Comparison of ENCODE assay signal across 8 mouse cellular contexts in the genomic region with DNA sequence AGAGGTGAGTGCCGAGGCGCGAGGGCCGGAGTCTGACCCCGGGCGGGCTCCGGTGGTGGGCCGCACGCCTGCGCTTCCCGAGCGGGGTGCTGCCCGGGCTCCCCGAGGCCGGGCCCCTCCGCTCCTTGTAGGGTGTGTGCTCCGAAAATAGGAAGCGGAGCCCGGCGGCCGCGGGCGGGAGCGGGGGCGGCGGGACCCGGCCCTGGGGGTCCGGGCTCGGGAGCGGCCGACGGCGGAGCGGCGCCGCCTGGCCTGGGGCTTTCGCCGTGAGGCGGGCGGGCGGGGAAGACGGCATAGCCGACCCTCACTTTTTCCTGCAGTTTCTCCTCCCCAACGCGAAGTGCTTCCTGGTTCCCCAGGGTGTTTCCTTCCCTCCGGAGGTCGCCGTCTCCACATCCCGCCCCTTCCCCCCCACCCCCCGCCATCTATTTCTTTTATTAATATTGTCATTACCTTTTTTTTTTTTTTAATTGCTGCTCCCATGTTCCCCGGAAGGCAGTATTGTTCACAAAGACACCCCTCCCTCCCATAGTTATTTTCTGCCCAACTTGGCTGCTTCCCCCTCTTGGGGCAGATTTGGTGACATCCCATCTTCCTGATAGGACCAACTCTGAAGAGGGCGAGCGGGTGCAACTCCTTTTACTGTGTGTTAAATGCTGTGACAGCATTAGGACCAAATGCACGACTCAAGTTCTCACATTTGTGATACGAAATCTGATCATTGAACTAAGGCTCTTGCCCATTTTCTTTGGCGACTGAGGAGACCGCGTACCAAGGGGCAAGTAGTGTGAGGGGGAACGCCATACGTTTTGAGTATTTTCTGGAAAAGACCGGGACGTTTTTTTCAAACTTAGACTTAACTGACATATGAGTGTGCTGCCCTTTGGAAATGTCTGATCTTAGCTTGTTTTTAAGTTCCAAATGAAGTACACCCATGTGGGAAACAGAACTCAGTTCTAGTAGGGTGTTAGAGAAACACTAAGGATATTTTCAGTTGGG. TPM values are rescaled to one million over a fixed set of nuclear protein-coding genes. Genes with fewer than 3 reads are reported as not detected.
A peak's percentile ranks its signal among the peaks of the same experiment; 100 is the strongest.
DNase-seq lines count a peak whose midpoint lies in the region; ATAC-seq lines count a peak whose summit lies in the region.

No protein-coding gene starts in this region.

- H3K4me3 ChIP-seq in forebrain, embryonic 13.5 days: peak overlapping the region; percentile 83
- H3K4me3 ChIP-seq in macrophage (ENCODE audit: inconsistent target): peak overlapping the region; percentile 49

- peaks cover 16% of the 10 kb centered on the region for H3K4me1 ChIP-seq in forebrain, embryonic 13.5 days

- H3K4me2 ChIP-seq in forebrain, embryonic 13.5 days: peak overlapping the region; percentile 77

- WGBS in forebrain, embryonic 13.5 days: under 1% methylated on average over 22 of the region's 62 CpGs
- WGBS in macrophage (ENCODE audit: missing documents): under 1% methylated on average over 20 of the region's 62 CpGs

- 0 out of 2 replicates have a peak, but pooled peaks cover 4% of the 10 kb centered on the region for H3K9me3 ChIP-seq in forebrain, embryonic 13.5 days (replicated peaks)

- H3K79me2 ChIP-seq in macrophage (ENCODE audit: inconsistent target): peaks cover 51% of the 10 kb centered on the region

- H3K36me3 ChIP-seq in forebrain, embryonic 13.5 days (ENCODE audit: poor library complexity, severe bottlenecking): no peaks in the 10 kb centered on the region
- no peaks in the 10 kb centered on the region for H3K36me3 ChIP-seq in macrophage (ENCODE audit: inconsistent target)

- DNase-seq in layer of hippocampus, adult 11-12 months (ENCODE audit: low spot score): peak; percentile 51
- DNase-seq in layer of hippocampus, adult 9-10 months (ENCODE audit: low spot score): no peak
- peak; percentile 47 for DNase-seq in c-Kit-positive CD71-positive TER-119-positive erythroid progenitor cells, embryonic 14.5 days (ENCODE audit: low spot score)
- DNase-seq in heart, postnatal 4 days: peak; percentile 33
- DNase-seq in layer of hippocampus, postnatal 10 days (ENCODE audit: low spot score in 2 of 2): peak; percentile 42 to 52
- DNase-seq in right cerebral cortex, postnatal 36 days (ENCODE audit: low spot score in 2 of 2): peak; percentile 24 to 39

- peak overlapping the region; percentile 94 for H3K9ac ChIP-seq in forebrain, embryonic 13.5 days

- peak; percentile 90 for ATAC-seq in forebrain, embryonic 13.5 days

- no peaks in the 10 kb centered on the region for H3K27me3 ChIP-seq in forebrain, embryonic 13.5 days

- H3K27ac ChIP-seq in forebrain, embryonic 13.5 days: peak overlapping the region; percentile 96
- peak overlapping the region; percentile 84 for H3K27ac ChIP-seq in macrophage

RNA-seq across cellular contexts. Expression of gene Capza2, which starts 1.5 kb away (rescaled TPM):
- polyA plus RNA-seq in forebrain, embryonic 13.5 days (2015; fragmentation: Nextera tagmentation; extraction: Ambion mirVana): 245 and 247 TPM in 2 replicates
- total RNA-seq in heart, postnatal 4 days (2021): 100 to 1,000 TPM; 159 to 165 TPM
- 100 to 1,000 TPM; 255 to 273 TPM for total RNA-seq in layer of hippocampus, postnatal 10 days (2021)
- total RNA-seq in macrophage (2018; cell fraction: chromatin; rRNA removed): 100 to 1,000 TPM; 169 to 585 (median 381) TPM
- total RNA-seq in macrophage (2018; cell fraction: cytosol; rRNA removed): 100 to 1,000 TPM; 319 to 575 (median 479) TPM
- total RNA-seq in macrophage (2018; cell fraction: nucleus; rRNA removed): 100 to 1,000 TPM; 190 to 542 (median 371) TPM
- polyA plus RNA-seq in macrophage (2018): 409 to 700 TPM (median 427 TPM) in 3 replicates

RNA-seq across cellular contexts. Expression of gene St7, which starts 55.2 kb away (rescaled TPM):
- polyA plus RNA-seq in forebrain, embryonic 13.5 days (2015; fragmentation: Nextera tagmentation; extraction: Ambion mirVana): 49.5 and 52.4 TPM in 2 replicates
- total RNA-seq in heart, postnatal 4 days (2021): 10 to 100 TPM; 33.5 to 35.9 TPM
- total RNA-seq in layer of hippocampus, postnatal 10 days (2021): 10 to 100 TPM; 42.6 to 44.5 TPM
- 10 to 100 TPM; 10.4 to 96.7 (median 23.7) TPM for total RNA-seq in macrophage (2018; cell fraction: chromatin; rRNA removed)
- 10 to 100 TPM in 2 of 26 experiments, 1 to 10 TPM in 24; 4.4 to 19.0 (median 6.4) TPM for total RNA-seq in macrophage (2018; cell fraction: cytosol; rRNA removed)
- 10 to 100 TPM; 11.1 to 78.2 (median 16.6) TPM for total RNA-seq in macrophage (2018; cell fraction: nucleus; rRNA removed)
- polyA plus RNA-seq in macrophage (2018): 3.8 to 8.0 TPM (median 6.2 TPM) in 3 replicates
